Mouse (Mus musculus) testis, adult 2 months (tissue): ENCODE data around the gene Senp1. TPM values are rescaled to one million over a fixed set of nuclear protein-coding genes. Genes with fewer than 3 reads are reported as not detected.

Experiments used
- H3K27ac ChIP-seq: fragments of 200-500 bp; 2 replicates; pipeline ENCODE4 v1.5.1; 2012; ENCODE audit warnings: low read depth, low read length; ENCODE audit not compliant: control insufficient read depth, insufficient read depth
- H3K27me3 ChIP-seq: fragments of 200-500 bp; 2 replicates; pipeline ENCODE4 v1.6.1; 2012; ENCODE audit warnings: mild to moderate bottlenecking, low read length, moderate library complexity; ENCODE audit not compliant: control insufficient read depth, insufficient read depth
- H3K36me3 ChIP-seq: fragments of 200-500 bp; 2 replicates; pipeline ENCODE4 v1.6.1; 2012; ENCODE audit warnings: mild to moderate bottlenecking, low read length; ENCODE audit not compliant: control insufficient read depth, insufficient read depth
- H3K4me1 ChIP-seq: fragments of 200-500 bp; 2 replicates; pipeline ENCODE4 v1.6.1; 2012; ENCODE audit warnings: low read length; ENCODE audit not compliant: control insufficient read depth, insufficient read depth
- H3K4me3 ChIP-seq: fragments of 200-500 bp; 2 replicates; pipeline ENCODE4 v1.5.1; 2012; ENCODE audit warnings: low read depth, mild to moderate bottlenecking, low read length, moderate library complexity, mixed read lengths; ENCODE audit not compliant: control insufficient read depth
- CTCF ChIP-seq: fragments of 200-500 bp; IDR thresholded peaks from 2 replicates; pipeline ENCODE4 v1.5.1; 2012; ENCODE audit warnings: low read depth, mild to moderate bottlenecking, inconsistent platforms, low read length, moderate library complexity; ENCODE audit not compliant: control insufficient read depth, insufficient read depth, insufficient replicate concordance
- POLR2A ChIP-seq: fragments of 200-500 bp; IDR thresholded peaks from 2 replicates; pipeline ENCODE4 v1.6.1; 2012; ENCODE audit warnings: low read depth, mild to moderate bottlenecking, inconsistent platforms, low read length, moderate library complexity; ENCODE audit not compliant: control insufficient read depth
- polyA plus RNA-seq: library from polyadenylated mRNA; depleted of rRNA; stranded (reverse); fragments of >200 nt; gene quantifications from 2 replicates; pipeline ENCODE4 v1.2.3, GENCODE M21; 2012

Senp1 gene
- polyA plus RNA-seq, 1 experiment, result 27.3 TPM

GRCm38 (mm10) chr15:98092372-98093120 lies 998 bp downstream of the Senp1 start, which contains the start of gene Pfkm:
Pfkm (plus strand) TSS chr15:98092589.
- Histone ChIP-seq H3K4me1 (no peaks in the 10 kb centered on the region; the same call in none of the 2 replicates), H3K36me3 (no peaks in the 10 kb centered on the region; the same call in 1 of the 2 replicates), H3K4me3 (peak within 1 kb of the TSS; percentile 98), H3K27me3 (no peaks in the 10 kb centered on the region), H3K27ac (peak within 1 kb of the TSS; percentile 94)
- TF ChIP-seq POLR2A, result no peak

DNA sequence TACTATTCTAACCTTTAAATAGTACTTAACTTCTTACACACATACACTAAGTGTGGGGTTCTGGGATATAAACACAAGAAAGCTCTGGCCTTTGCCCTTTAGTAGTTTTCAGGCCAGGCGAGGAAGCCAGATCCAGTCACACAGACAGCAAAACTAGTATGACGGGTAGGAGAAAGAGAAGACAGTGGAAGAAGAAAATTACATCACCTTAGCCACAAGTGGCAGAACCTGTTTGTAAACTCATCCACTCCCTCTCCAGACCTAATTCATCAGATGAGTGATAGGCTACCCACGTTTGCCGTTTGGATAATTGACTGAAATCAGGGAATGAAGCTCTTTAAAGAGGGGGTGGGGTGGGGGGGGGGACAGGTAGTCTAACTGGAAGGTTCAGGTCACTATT lies 1.7 kb downstream of the Senp1 start:
- no peaks in the 10 kb centered on the region; the same call in none of the 2 replicates for H3K4me1 ChIP-seq
- H3K27ac ChIP-seq, result no peak overlapping the region
- TF ChIP-seq POLR2A, result no peak
- no peak for TF ChIP-seq CTCF
- no peaks in the 10 kb centered on the region for H3K27me3 ChIP-seq
- H3K4me3 ChIP-seq, result no peak overlapping the region; the same call in 1 of the 2 replicates
- no peaks in the 10 kb centered on the region for H3K36me3 ChIP-seq

- Histone ChIP-seq H3K4me1 (no peaks in the 10 kb centered on the region; the same call in 1 of the 2 replicates), H3K27me3 (no peaks in the 10 kb centered on the region), H3K27ac (no peak overlapping the region), H3K4me3 (no peak overlapping the region), H3K36me3 (no peaks in the 10 kb centered on the region; the same call in 1 of the 2 replicates)
- TF ChIP-seq CTCF (no peak), POLR2A (no peak)
Measured at GRCm38 (mm10) chr15:98089421-98090183, 3.9 kb downstream of the Senp1 start.

GRCm38 (mm10) chr15:98088889-98089288 lies 4.7 kb downstream of the Senp1 start:
- H3K27me3 ChIP-seq, result no peaks in the 10 kb centered on the region
- H3K36me3 ChIP-seq, result no peaks in the 10 kb centered on the region; the same call in 1 of the 2 replicates

DNA sequence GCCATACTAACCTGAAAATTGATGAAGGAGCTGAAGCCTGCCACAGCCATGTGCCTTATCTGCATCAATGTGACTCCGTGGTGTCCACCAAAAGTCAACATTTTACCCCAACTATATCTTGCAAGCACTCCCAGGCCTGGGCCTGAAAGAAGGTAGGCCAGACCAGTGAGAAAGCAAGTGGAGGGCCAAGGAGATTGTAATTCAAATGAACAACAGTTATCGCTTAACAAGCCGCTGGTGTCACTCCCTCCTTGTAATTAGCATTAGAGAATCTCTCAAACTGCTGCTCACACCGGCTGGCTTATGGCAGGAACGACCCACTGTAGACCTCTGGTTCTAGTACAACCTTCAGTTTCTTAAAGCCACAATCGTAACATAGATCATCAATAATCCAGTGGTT lies 16.6 kb downstream of the Senp1 start:
- Histone ChIP-seq H3K36me3 (peaks cover 6% of the 10 kb centered on the region), H3K4me3 (no peak overlapping the region), H3K4me1 (no peaks in the 10 kb centered on the region), H3K27me3 (no peaks in the 10 kb centered on the region), H3K27ac (no peak overlapping the region)
- no peak for TF ChIP-seq CTCF
- TF ChIP-seq POLR2A, result no peak

More at GRCm38 (mm10) chr15:98088889-98089288, 4.7 kb downstream of the Senp1 start:
- no peaks in the 10 kb centered on the region; the same call in 1 of the 2 replicates for H3K4me1 ChIP-seq
- no peak overlapping the region for H3K4me3 ChIP-seq
- no peak overlapping the region; the same call in 1 of the 2 replicates for H3K27ac ChIP-seq
- TF ChIP-seq CTCF (no peak), POLR2A (no peak)

GRCm38 (mm10) chr15:98075034-98075433 lies 18.5 kb downstream of the Senp1 start:
- no peaks in the 10 kb centered on the region for H3K27me3 ChIP-seq
- no peaks in the 10 kb centered on the region for H3K4me1 ChIP-seq
- TF ChIP-seq CTCF, result no peak
- peaks cover 6% of the 10 kb centered on the region for H3K36me3 ChIP-seq
- no peak overlapping the region for H3K4me3 ChIP-seq
- no peak overlapping the region for H3K27ac ChIP-seq

DNA sequence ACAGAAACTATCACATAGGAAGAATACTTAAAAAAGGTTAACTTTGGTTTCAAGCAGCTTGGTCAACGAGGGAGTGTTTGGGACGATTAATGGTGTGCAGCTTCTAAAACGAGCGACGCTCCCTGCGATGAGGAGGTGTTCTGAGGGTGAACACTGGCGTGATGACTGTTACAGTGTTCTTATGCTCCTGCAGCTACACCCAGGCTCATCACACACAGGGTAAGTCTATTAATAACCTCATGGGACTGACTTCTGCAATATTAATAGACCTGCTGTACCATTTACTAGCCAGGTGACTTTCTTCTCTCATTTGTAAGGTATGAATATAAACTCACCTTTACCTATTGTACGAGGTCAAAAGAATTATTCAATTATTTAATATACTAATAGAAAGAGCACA lies 19.0 kb downstream of the Senp1 start:
- Histone ChIP-seq H3K27ac (no peak overlapping the region), H3K4me3 (no peak overlapping the region), H3K27me3 (no peaks in the 10 kb centered on the region), H3K36me3 (peaks cover 6% of the 10 kb centered on the region), H3K4me1 (no peaks in the 10 kb centered on the region)
- no peak for TF ChIP-seq POLR2A
- no peak for TF ChIP-seq CTCF
